Mouse (Mus musculus) stomach, postnatal 0 days (tissue): Measurements from ENCODE around the gene Gla. TPM values are rescaled to one million over a fixed set of nuclear protein-coding genes. Genes with fewer than 3 reads are reported as not detected.

Experiments used
- ATAC-seq: fragments of 200-750 bp; cut with Nextera tagmentation; 2 replicates; pipeline ENCODE4 v1.8.0; 2017; ENCODE audit not compliant: low FRiP score, low TSS enrichment
- DNase-seq: peaks from one replicate; pipeline ENCODE4 v3.0.0-alpha.2; 2016; ENCODE audit warnings: low spot score
- H3K27ac ChIP-seq: fragments of 300-500 bp; sonication (generic); replicated peaks from 2 replicates; pipeline ENCODE4 v1.5.1; 2014; ENCODE audit warnings: mild to moderate bottlenecking, control low read depth
- H3K27me3 ChIP-seq: fragments of 300-500 bp; sonication (generic); 2 replicates; pipeline ENCODE4 v1.6.1; 2014; ENCODE audit warnings: low read length; ENCODE audit not compliant: control insufficient read depth, insufficient read depth
- H3K36me3 ChIP-seq: fragments of 300-500 bp; sonication (generic); 2 replicates; pipeline ENCODE4 v1.6.1; 2014; ENCODE audit warnings: low read length, mixed read lengths; ENCODE audit not compliant: control insufficient read depth, insufficient read depth
- H3K4me1 ChIP-seq: fragments of 300-500 bp; sonication (generic); replicated peaks from 2 replicates; pipeline ENCODE4 v1.6.1; 2014; ENCODE audit warnings: antibody characterized with exemption; ENCODE audit not compliant: control insufficient read depth, insufficient read depth
- H3K4me2 ChIP-seq: fragments of 300-500 bp; sonication (generic); replicated peaks from 2 replicates; pipeline ENCODE4 v1.6.1; 2014; ENCODE audit warnings: low read depth, mild to moderate bottlenecking, control low read depth, moderate library complexity
- H3K4me3 ChIP-seq: fragments of 300-500 bp; sonication (generic); 2 replicates; pipeline ENCODE4 v1.5.1; 2014; ENCODE audit warnings: low read depth, low read length, control low read depth
- H3K9ac ChIP-seq: fragments of 300-500 bp; sonication (generic); 2 replicates; pipeline ENCODE4 v1.6.1; 2014; ENCODE audit warnings: mild to moderate bottlenecking, low read length, control low read depth, mixed read lengths
- H3K9me3 ChIP-seq: fragments of 300-500 bp; sonication (generic); 2 replicates; pipeline ENCODE4 v1.6.1; 2016; ENCODE audit warnings: low read length; ENCODE audit not compliant: control insufficient read depth
- CTCF ChIP-seq: IDR thresholded peaks from 2 replicates; pipeline ENCODE4 v1.5.1; 2016; ENCODE audit warnings: antibody characterized with exemption, low read depth, mild to moderate bottlenecking, moderate library complexity
- EP300 ChIP-seq: optimal IDR thresholded peaks from 2 replicates; pipeline ENCODE3; 2016; ENCODE audit warnings: antibody characterized with exemption
- WGBS: fragments of 180-500 bp; shearing (Covaris S2); extraction: QIAGEN DNeasy Blood & Tissue Kit; methylation state at CpG from one replicate; pipeline ENCODE4 v1.1.7; 2014; 5-methylcytosine and 5-hydroxymethylcytosine counted together
- polyA plus RNA-seq: library from polyadenylated mRNA; unstranded; fragments of >200 nt; fragmentation: Nextera tagmentation; extraction: Ambion mirVana; gene quantifications from 2 replicates; pipeline ENCODE4 v1.2.1, GENCODE M21; 2015

The Gla gene
- polyA plus RNA-seq, 1 experiment from 2014 or later, result 3.6 TPM

- no peaks in the 10 kb centered on the region for H3K4me1 ChIP-seq
- no peaks in the 10 kb centered on the region for H3K27me3 ChIP-seq
- WGBS, result 39% methylated on average over 8 of the region's 8 CpGs
- no peak overlapping the region for H3K27ac ChIP-seq
- H3K9ac ChIP-seq, result no peak overlapping the region
- H3K4me3 ChIP-seq, result no peak overlapping the region
- ATAC-seq (no peak), DNase-seq (no peak)
- H3K36me3 ChIP-seq, result no peaks in the 10 kb centered on the region
- no peak for TF ChIP-seq EP300
- no peak for TF ChIP-seq CTCF
- no peaks in the 10 kb centered on the region for H3K9me3 ChIP-seq
- H3K4me2 ChIP-seq, result no peak overlapping the region
These were observed 19.4 kb upstream of the Gla start for GRCm38 (mm10) chrX:134620254-134620865.

- Histone ChIP-seq H3K4me3 (no peak overlapping the region), H3K4me1 (no peaks in the 10 kb centered on the region), H3K27ac (no peak overlapping the region), H3K36me3 (no peaks in the 10 kb centered on the region), H3K4me2 (no peak overlapping the region), H3K27me3 (no peaks in the 10 kb centered on the region), H3K9me3 (no peaks in the 10 kb centered on the region), H3K9ac (no peak overlapping the region)
- TF ChIP-seq CTCF (no peak), EP300 (no peak)
- ATAC-seq (no peak), DNase-seq (no peak)
- 46% methylated on average over 9 of the region's 9 CpGs for WGBS
These were observed 18.8 kb upstream of the Gla start for GRCm38 (mm10) chrX:134619695-134620094.

GRCm38 (mm10) chrX:134614306-134614705 lies 13.4 kb upstream of the Gla start:
- Histone ChIP-seq H3K4me1 (no peaks in the 10 kb centered on the region), H3K4me2 (no peak overlapping the region), H3K4me3 (no peak overlapping the region), H3K27ac (no peak overlapping the region), H3K36me3 (no peaks in the 10 kb centered on the region), H3K9me3 (no peaks in the 10 kb centered on the region), H3K9ac (no peak overlapping the region), H3K27me3 (no peaks in the 10 kb centered on the region)
- DNase-seq, result peak; percentile 20
- WGBS, result 77% methylated on average over 2 of the region's 2 CpGs
- ATAC-seq, result no peak
- TF ChIP-seq CTCF, result peak; percentile 48
- no peak for TF ChIP-seq EP300

GRCm38 (mm10) chrX:134612285-134612959 lies 11.5 kb upstream of the Gla start:
- Histone ChIP-seq H3K27ac (peak overlapping the region; percentile 69), H3K27me3 (no peaks in the 10 kb centered on the region), H3K4me1 (no peaks in the 10 kb centered on the region), H3K4me3 (peak overlapping the region; percentile 27), H3K9ac (no peak overlapping the region), H3K9me3 (no peaks in the 10 kb centered on the region), H3K36me3 (no peaks in the 10 kb centered on the region), H3K4me2 (peak overlapping the region; percentile 46)
- DNase-seq, result peak; percentile 54
- 14% methylated on average over 14 of the region's 15 CpGs for WGBS
- no peak for TF ChIP-seq CTCF
- TF ChIP-seq EP300, result no peak
- ATAC-seq, result peak; percentile 86

- Histone ChIP-seq H3K36me3 (no peaks in the 10 kb centered on the region), H3K9me3 (no peaks in the 10 kb centered on the region), H3K9ac (no peak overlapping the region), H3K4me2 (no peak overlapping the region), H3K27me3 (no peaks in the 10 kb centered on the region), H3K4me1 (no peaks in the 10 kb centered on the region), H3K27ac (no peak overlapping the region), H3K4me3 (no peak overlapping the region)
- no peak for TF ChIP-seq EP300
- no peak for TF ChIP-seq CTCF
- ATAC-seq, result no peak
- DNase-seq, result no peak
- 69% methylated on average over 4 of the region's 4 CpGs for WGBS
These were observed 10.1 kb upstream of the Gla start for GRCm38 (mm10) chrX:134610984-134611383.

GRCm38 (mm10) chrX:134609472-134609871 lies 8.5 kb upstream of the Gla start:
- H3K4me1 ChIP-seq, result no peaks in the 10 kb centered on the region
- no peaks in the 10 kb centered on the region for H3K36me3 ChIP-seq
- WGBS, result 32% methylated on average over 4 of the region's 4 CpGs
- no peak overlapping the region for H3K4me3 ChIP-seq
- TF ChIP-seq CTCF (peak; percentile 76), EP300 (no peak)
- H3K27ac ChIP-seq, result no peak overlapping the region
- H3K4me2 ChIP-seq, result no peak overlapping the region
- H3K9me3 ChIP-seq, result no peaks in the 10 kb centered on the region
- DNase-seq (no peak), ATAC-seq (no peak)
- no peaks in the 10 kb centered on the region for H3K27me3 ChIP-seq
- H3K9ac ChIP-seq, result no peak overlapping the region
